22 mouse cellular contexts compared by ENCODE assay signal in the genomic region with DNA sequence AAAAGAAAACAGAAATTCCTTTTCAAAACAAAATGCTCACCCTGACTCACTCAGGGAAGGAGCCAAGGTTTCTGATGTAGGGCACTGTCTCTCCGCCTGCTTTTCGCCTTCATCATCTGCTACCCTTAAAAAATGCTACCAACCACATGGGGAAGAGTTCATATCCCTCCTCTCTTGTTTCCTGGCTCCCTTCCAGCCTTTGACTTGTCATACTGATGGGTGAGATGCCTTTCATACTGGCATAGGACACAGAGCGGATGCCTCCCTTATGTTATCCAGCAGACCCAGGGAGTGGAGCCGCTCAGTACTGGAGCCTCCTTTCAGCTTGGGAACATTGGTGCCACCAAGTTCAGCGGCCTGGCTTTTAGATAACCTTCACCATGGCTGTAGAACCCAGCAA. TPM values are rescaled to one million over a fixed set of nuclear protein-coding genes. Genes with fewer than 3 reads are reported as not detected.
A peak's percentile ranks its signal among the peaks of the same experiment; 100 is the strongest.
DNase-seq lines count a peak whose midpoint lies in the region; ATAC-seq and TF ChIP-seq lines count a peak whose summit lies in the region.
"Had no signal": no experiment of that assay in that cellular context is flagged by ENCODE, and none has a peak within 500 bp of the region (broad histone marks: within the 10 kb centered on the region; RNA-seq: fewer than 3 reads in every experiment).

No protein-coding gene starts in this region.

- no peak for ATAC-seq in midbrain, postnatal 0 days (ENCODE audit: low FRiP score)
- ATAC-seq: forebrain, embryonic 13.5 days had no signal

- H3K9me3 ChIP-seq in midbrain, postnatal 0 days (ENCODE audit: low read length): no peaks in the 10 kb centered on the region
- H3K9me3 ChIP-seq: embryonic facial prominence, embryonic 15.5 days; forebrain, embryonic 13.5 days; heart, embryonic 12.5 days; hindbrain, embryonic 10.5 days had no signal

- TF ChIP-seq CTCF in olfactory bulb, adult 2 months (IDR thresholded peaks at IDR 0.05; ENCODE audit: insufficient read depth, low read depth, low read length): no peak
- no peak for TF ChIP-seq CTCF in midbrain, postnatal 0 days (IDR thresholded peaks at IDR 0.05)

- intact Hi-C loops in gastrocnemius, postnatal 36 days (cut with DNase I): no loop called here

- WGBS in olfactory bulb, adult 2 months: 84% methylated on average over 5 of the region's 5 CpGs
- 89% methylated on average over 5 of the region's 5 CpGs for WGBS in midbrain, postnatal 0 days

- peaks cover 8% of the 10 kb centered on the region for H3K4me1 ChIP-seq in olfactory bulb, adult 2 months (ENCODE audit: control insufficient read depth, insufficient read depth, low read length)
- H3K4me1 ChIP-seq in midbrain, postnatal 0 days (ENCODE audit: insufficient read depth, low read length): no peaks in the 10 kb centered on the region
- H3K4me1 ChIP-seq: embryonic facial prominence, embryonic 15.5 days had no signal

- no peak overlapping the region for H3K4me2 ChIP-seq in midbrain, postnatal 0 days (ENCODE audit: low read depth, low read length, poor library complexity, severe bottlenecking)
- H3K4me2 ChIP-seq: embryonic facial prominence, embryonic 15.5 days; forebrain, embryonic 13.5 days; heart, embryonic 12.5 days; hindbrain, embryonic 14.5 days had no signal

- H3K27ac ChIP-seq in olfactory bulb, adult 2 months (ENCODE audit: insufficient read depth, low read depth, low read length): peak overlapping the region; percentile 41; the same call in 1 of the 2 replicates
- no peak overlapping the region for H3K27ac ChIP-seq in midbrain, postnatal 0 days (ENCODE audit: low read depth, low read length)
- H3K27ac ChIP-seq: embryonic facial prominence, embryonic 15.5 days; forebrain, embryonic 13.5 days; hindbrain, embryonic 10.5 days; hindbrain, embryonic 14.5 days had no signal

- peaks cover 7% of the 10 kb centered on the region; the same call in 1 of the 2 replicates for H3K27me3 ChIP-seq in midbrain, postnatal 0 days (ENCODE audit: insufficient read depth, low read length)

- peak; percentile 65 for DNase-seq in layer of hippocampus, adult 11-12 months (ENCODE audit: low spot score)
- no peak for DNase-seq in layer of hippocampus, adult 9-10 months (ENCODE audit: low spot score)
- peak; percentile 52 to 80 for DNase-seq in layer of hippocampus, adult 18-20 months (ENCODE audit: low spot score in 2 of 2)
- DNase-seq in layer of hippocampus, adult 9-11 months: peak; percentile 72
- DNase-seq in gastrocnemius, postnatal 36 days: no peak
- no peak for DNase-seq in midbrain, postnatal 0 days (ENCODE audit: low spot score)
- DNase-seq: adrenal gland, adult 2 months; adrenal gland, postnatal 25 days; cerebellum, adult 11 months; cerebellum, adult 8-10 months; cerebellum, postnatal 14 days; embryo, embryonic 11 days; gastrocnemius, postnatal 10 days had no signal

- H3K4me3 ChIP-seq in olfactory bulb, adult 2 months (ENCODE audit: insufficient read depth, low read depth, low read length): no peak overlapping the region
- H3K4me3 ChIP-seq in midbrain, postnatal 0 days (ENCODE audit: low read depth, low read length): no peak overlapping the region
- H3K4me3 ChIP-seq: embryonic facial prominence, embryonic 15.5 days; erythroblast, embryonic 14.5 days; forebrain, embryonic 13.5 days; heart, embryonic 12.5 days; hindbrain, embryonic 10.5 days had no signal

- no peaks in the 10 kb centered on the region for H3K36me3 ChIP-seq in midbrain, postnatal 0 days (ENCODE audit: insufficient read depth, low read length)
- H3K36me3 ChIP-seq: embryonic facial prominence, embryonic 15.5 days; heart, embryonic 12.5 days; hindbrain, embryonic 10.5 days had no signal

- no peak overlapping the region for H3K9ac ChIP-seq in midbrain, postnatal 0 days (replicated peaks; ENCODE audit: low read length, poor library complexity, severe bottlenecking)
- H3K9ac ChIP-seq: embryonic facial prominence, embryonic 15.5 days; forebrain, embryonic 13.5 days; heart, embryonic 12.5 days; hindbrain, embryonic 14.5 days had no signal

- no peak for TF ChIP-seq POLR2A in olfactory bulb, adult 2 months (IDR thresholded peaks at IDR 0.05; ENCODE audit: insufficient read depth, low read depth, low read length)

RNA-seq across cellular contexts. Expression of gene Cpne4, which starts 19.4 kb away (rescaled TPM):
- 100 to 1,000 TPM; 130 to 132 TPM for total RNA-seq in layer of hippocampus, adult 18-20 months (2021)
- polyA plus RNA-seq in olfactory bulb, adult 2 months (2012; ENCODE audit: insufficient read depth, insufficient read length, low replicate concordance, missing spikeins): 310 and 404 TPM in 2 replicates
- total RNA-seq in gastrocnemius, postnatal 36 days (2021): not detected
- 25.5 and 29.3 TPM in 2 replicates for total RNA-seq in midbrain, postnatal 0 days (2014; rRNA removed)
- polyA plus RNA-seq in midbrain, postnatal 0 days (2015; fragmentation: Nextera tagmentation; extraction: Ambion mirVana): 38.3 and 38.5 TPM in 2 replicates
- total RNA-seq: common myeloid progenitor, adult 5-6 weeks; granulocyte monocyte progenitor cell, adult 5-6 weeks had no signal
- polyA plus RNA-seq: adrenal gland, adult 2 months; erythroblast, embryonic 14.5 days had no signal

Comparison
In these comparisons a context has a peak if more than half of its experiments do, and no peak if none do; other contexts are left out.
1. DNase-seq: peak in layer of hippocampus, adult 11-12 months (single experiment), layer of hippocampus, adult 18-20 months (2 of 2) and layer of hippocampus, adult 9-11 months (single experiment); none in layer of hippocampus, adult 9-10 months (single experiment), gastrocnemius, postnatal 36 days (0 of 2) and midbrain, postnatal 0 days (single experiment).
2. RNA of gene Cpne4, which starts 19.4 kb away (total RNA-seq): 130 to 132 TPM in layer of hippocampus, adult 18-20 months and 25.5 to 29.3 TPM in midbrain, postnatal 0 days; not detected in gastrocnemius, postnatal 36 days; every median in the first group is over 10 times any median in the second.